Comparison of ENCODE assay signal across 8 mouse cellular contexts in genomic region chr3:94309633-94310363, GRCm38 (mm10). TPM values are rescaled to one million over a fixed set of nuclear protein-coding genes. Genes with fewer than 3 reads are reported as not detected.
DNase-seq lines count a peak whose midpoint lies in the region; ATAC-seq lines count a peak whose summit lies in the region.

Gene Them4 (plus strand): TSS chr3:94310089.

- no peaks in the 10 kb centered on the region for H3K9me3 ChIP-seq in heart, embryonic 13.5 days
- no peaks in the 10 kb centered on the region for H3K9me3 ChIP-seq in liver, embryonic 12.5 days (replicated peaks)
- H3K9me3 ChIP-seq in stomach, embryonic 15.5 days, result no peaks in the 10 kb centered on the region

- DNase-seq in CD4-positive, CD25-positive, alpha-beta regulatory T cell, adult 2 months (ENCODE audit: low read depth, low spot score), result peak; percentile 94
- DNase-seq in fat pad, adult 2 months (ENCODE audit: extremely low read depth, low read depth, low spot score), result peak; percentile 46
- DNase-seq in kidney, postnatal 10 days, result peak; percentile 97
- DNase-seq in natural killer cell, adult 2 months (ENCODE audit: low spot score in 2 of 2), result peak; percentile 65 to 78

- H3K4me2 ChIP-seq in heart, embryonic 13.5 days, result peak within 1 kb of the TSS; percentile 80
- H3K4me2 ChIP-seq in liver, embryonic 12.5 days, result peak within 1 kb of the TSS; percentile 80
- H3K4me2 ChIP-seq in stomach, embryonic 15.5 days, result peak within 1 kb of the TSS; percentile 68

- H3K4me3 ChIP-seq in brown adipose tissue, adult 24 weeks (ENCODE audit: insufficient read depth, low read depth, low read length), result peak within 1 kb of the TSS; percentile 74
- H3K4me3 ChIP-seq in heart, embryonic 13.5 days, result peak within 1 kb of the TSS; percentile 63
- peak within 1 kb of the TSS; percentile 63 for H3K4me3 ChIP-seq in liver, embryonic 12.5 days
- H3K4me3 ChIP-seq in stomach, embryonic 15.5 days (replicated peaks), result peak within 1 kb of the TSS; percentile 70

- no peaks in the 10 kb centered on the region for H3K27me3 ChIP-seq in heart, embryonic 13.5 days (replicated peaks)
- H3K27me3 ChIP-seq in liver, embryonic 12.5 days (replicated peaks), result no peaks in the 10 kb centered on the region
- no peaks in the 10 kb centered on the region for H3K27me3 ChIP-seq in stomach, embryonic 15.5 days (replicated peaks)

- H3K9ac ChIP-seq in heart, embryonic 13.5 days, result peak within 1 kb of the TSS; percentile 80
- H3K9ac ChIP-seq in liver, embryonic 12.5 days, result peak within 1 kb of the TSS; percentile 69
- H3K9ac ChIP-seq in stomach, embryonic 15.5 days, result peak within 1 kb of the TSS; percentile 53; the same call in 1 of the 2 replicates

- peak; percentile 93 for ATAC-seq in heart, embryonic 13.5 days (ENCODE audit: extremely low read depth, insufficient number of reproducible peaks, low FRiP score, low TSS enrichment)
- ATAC-seq in liver, embryonic 12.5 days, result peak; percentile 99
- peak; percentile 99 for ATAC-seq in stomach, embryonic 15.5 days (ENCODE audit: insufficient read depth, low FRiP score, low read depth)

- no peaks in the 10 kb centered on the region for H3K36me3 ChIP-seq in heart, embryonic 13.5 days
- no peaks in the 10 kb centered on the region for H3K36me3 ChIP-seq in liver, embryonic 12.5 days
- H3K36me3 ChIP-seq in stomach, embryonic 15.5 days, result no peaks in the 10 kb centered on the region

- H3K27ac ChIP-seq in brown adipose tissue, adult 24 weeks (replicated peaks; ENCODE audit: low read depth, low read length), result peak within 1 kb of the TSS; percentile 75
- H3K27ac ChIP-seq in heart, embryonic 13.5 days (replicated peaks), result peak within 1 kb of the TSS; percentile 88
- H3K27ac ChIP-seq in liver, embryonic 12.5 days, result peak within 1 kb of the TSS; percentile 81
- peak within 1 kb of the TSS; percentile 92 for H3K27ac ChIP-seq in stomach, embryonic 15.5 days

- 1% methylated on average over 47 of the region's 47 CpGs for WGBS in heart, embryonic 13.5 days
- WGBS in liver, embryonic 12.5 days (ENCODE audit: insufficient replicate concordance), result 2% methylated on average over 47 of the region's 47 CpGs
- WGBS in stomach, embryonic 15.5 days, result under 1% methylated on average over 47 of the region's 47 CpGs

- H3K4me1 ChIP-seq in brown adipose tissue, adult 24 weeks (ENCODE audit: control insufficient read depth, insufficient read depth, insufficient read length, low read length), result peaks cover 5% of the 10 kb centered on the region; the same call in 1 of the 2 replicates
- peaks cover 10% of the 10 kb centered on the region for H3K4me1 ChIP-seq in heart, embryonic 13.5 days
- H3K4me1 ChIP-seq in liver, embryonic 12.5 days, result peaks cover 11% of the 10 kb centered on the region
- 0 out of 2 replicates have a peak, but pooled peaks cover 2% of the 10 kb centered on the region for H3K4me1 ChIP-seq in stomach, embryonic 15.5 days

RNA-seq across cellular contexts. Expression of gene Them4, which starts in this region (rescaled TPM):
- 20.7 and 24.0 TPM in 2 replicates for polyA plus RNA-seq in brown adipose tissue, adult 24 weeks (2012; ENCODE audit: insufficient read depth, insufficient read length, missing spikeins)
- polyA plus RNA-seq in heart, embryonic 13.5 days (2015; fragmentation: Nextera tagmentation; extraction: Ambion mirVana), result 10.6 and 10.8 TPM in 2 replicates
- 3.1 and 3.3 TPM in 2 replicates for polyA plus RNA-seq in liver, embryonic 12.5 days (2016; fragmentation: Nextera tagmentation; extraction: Ambion mirVana)
- 11.2 and 11.9 TPM in 2 replicates for polyA plus RNA-seq in stomach, embryonic 15.5 days (2015; fragmentation: Nextera tagmentation; extraction: Ambion mirVana)

Comparison
In these comparisons a context has a peak if more than half of its experiments do, and no peak if none do; other contexts are left out.
1. Peak in every context shown above with its lines: DNase-seq, ATAC-seq, H3K4me3 ChIP-seq and H3K27ac ChIP-seq.
2. DNase-seq: peak in every context shown above with its lines; median percentile 97 in kidney, postnatal 10 days; 94 in CD4-positive, CD25-positive, alpha-beta regulatory T cell, adult 2 months; 72 in natural killer cell, adult 2 months; 46 in fat pad, adult 2 months.